Mouse (Mus musculus) spleen, adult 18-20 months (tissue): ENCODE data around the gene Poc1a.
A peak's percentile ranks its signal among the peaks of the same experiment; 100 is the strongest.

Experiments used
- DNase-seq, 2 experiments: peaks; one replicate each; pipeline ENCODE4 v3.0.0; 2022; ENCODE audit warnings: mixed read lengths in 2 of 2

The Poc1a gene

GRCm38 (mm10) chr9:106280808-106281544 is at the start of gene Poc1a:
Poc1a (plus strand) TSS chr9:106281061.
- peak; percentile 85 to 93 for DNase-seq

GRCm38 (mm10) chr9:106231220-106231619 is 49.6 kb upstream of the Poc1a start:
- DNase-seq, result no peak

DNA sequence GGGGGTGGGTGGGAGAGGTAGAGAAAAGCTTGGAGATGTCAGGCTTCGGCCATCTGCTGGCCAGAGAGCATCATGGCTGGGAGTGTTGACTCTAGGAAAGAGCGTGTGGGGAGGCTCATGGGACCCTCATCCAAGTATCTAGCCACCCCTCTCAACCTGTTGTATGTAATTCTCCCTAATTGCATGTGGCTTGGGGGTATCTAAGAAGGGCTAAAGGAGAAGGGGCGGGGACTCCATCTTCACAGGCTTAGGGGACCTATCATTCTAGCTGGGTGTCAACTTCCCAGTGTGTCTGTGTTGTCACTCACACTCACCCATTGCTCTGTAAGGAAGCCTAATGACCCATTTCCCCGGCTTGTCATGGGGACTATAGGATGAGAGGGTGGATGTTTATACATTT is 49.0 kb upstream of the Poc1a start:
- no peak for DNase-seq

- DNase-seq, result no peak
Measured at GRCm38 (mm10) chr9:106232956-106233355, 47.9 kb upstream of the Poc1a start.

DNA sequence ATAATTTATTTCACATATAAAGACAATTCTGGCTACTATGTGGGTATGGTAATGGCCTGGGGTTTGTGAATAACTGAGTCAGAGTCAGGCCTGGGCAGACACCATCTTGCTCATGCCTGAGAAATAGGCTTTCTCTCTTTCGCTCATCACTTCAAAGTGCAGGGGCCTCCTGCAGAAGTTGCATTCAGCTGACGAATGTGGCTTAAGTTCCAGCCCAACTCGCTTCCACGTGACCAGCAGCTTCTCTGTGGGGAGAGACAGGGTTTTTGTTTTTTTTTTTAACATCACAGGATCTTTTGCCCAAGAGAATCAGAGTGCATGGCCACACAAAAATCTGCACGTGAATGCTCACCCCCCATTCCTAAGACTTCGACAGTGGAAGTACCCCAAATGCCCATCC is 46.9 kb upstream of the Poc1a start:
- DNase-seq, result no peak

DNA sequence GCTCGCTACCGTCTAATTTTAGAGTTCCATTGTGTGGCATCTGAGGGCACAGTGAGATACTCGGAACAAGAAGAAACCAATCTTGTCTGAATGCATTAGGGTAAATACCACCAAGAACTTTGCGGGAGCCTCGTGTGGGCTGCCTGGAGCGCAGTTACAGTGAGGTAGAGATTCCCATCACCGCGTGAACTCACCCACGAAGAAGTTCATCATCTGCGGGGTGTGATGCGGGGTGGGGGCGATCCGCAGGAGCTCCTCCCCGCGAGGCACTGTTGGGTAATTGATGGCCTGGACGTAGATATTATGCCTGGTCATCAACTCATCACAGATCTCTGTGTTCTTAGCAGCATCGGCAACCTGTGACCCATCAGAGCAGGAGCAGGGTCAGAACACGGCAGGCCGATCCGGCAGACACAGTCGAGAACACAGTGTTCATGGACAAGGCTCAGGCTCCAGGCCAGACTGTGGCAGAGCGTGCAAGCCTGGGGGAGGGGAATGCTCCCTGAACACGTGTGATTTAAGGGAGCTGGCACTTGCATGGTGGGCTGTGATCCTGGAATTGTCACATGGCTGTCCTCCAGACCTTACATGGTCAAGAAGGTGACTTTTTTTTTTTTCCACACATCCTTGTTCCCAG is 45.5 kb upstream of the Poc1a start:
- no peak for DNase-seq

DNA sequence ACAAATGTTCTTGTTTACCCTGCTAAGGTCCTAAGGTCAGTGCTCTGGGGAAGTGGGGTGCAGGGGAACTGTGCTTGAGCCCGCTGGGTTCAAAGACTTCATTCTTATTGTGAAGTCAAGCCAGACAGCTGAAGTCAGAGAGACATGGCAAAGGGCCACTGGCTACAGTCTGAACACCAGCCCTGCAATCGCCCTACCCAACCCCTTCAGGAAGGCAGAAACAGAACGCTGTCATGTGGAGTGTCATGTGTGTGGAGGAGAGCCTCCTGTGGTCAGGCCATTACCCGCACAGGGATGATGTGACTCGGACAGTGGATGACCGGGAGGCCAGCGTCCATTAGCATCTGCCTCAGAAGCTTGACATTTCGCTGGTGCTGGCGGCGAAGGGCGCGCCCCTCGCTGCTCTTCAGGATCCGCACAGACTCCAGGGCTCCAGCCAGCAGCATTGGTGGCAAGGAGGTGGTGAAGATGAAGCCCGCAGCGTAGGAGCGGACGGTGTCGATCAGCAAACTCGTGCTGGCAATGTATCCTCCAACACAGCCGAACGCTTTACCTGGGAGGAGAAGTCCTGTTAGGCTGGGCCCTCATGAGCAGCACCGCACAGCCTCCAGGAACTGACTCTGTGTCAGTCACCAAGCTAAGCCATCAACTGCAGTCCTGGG is 44.6 kb upstream of the Poc1a start:
- no peak for DNase-seq

- no peak for DNase-seq
Measured at GRCm38 (mm10) chr9:106236818-106237211, 44.0 kb upstream of the Poc1a start.

GRCm38 (mm10) chr9:106237401-106237800 is 43.5 kb upstream of the Poc1a start:
- no peak for DNase-seq

GRCm38 (mm10) chr9:106237878-106238277 is 43.0 kb upstream of the Poc1a start:
- DNase-seq, result no peak

- DNase-seq, result no peak
Measured at GRCm38 (mm10) chr9:106241541-106242164, 39.2 kb upstream of the Poc1a start.

- no peak for DNase-seq
Measured at GRCm38 (mm10) chr9:106242813-106243488, 37.9 kb upstream of the Poc1a start.

GRCm38 (mm10) chr9:106249550-106249949 is 31.3 kb upstream of the Poc1a start:
- DNase-seq, result no peak

GRCm38 (mm10) chr9:106250245-106250644 is 30.6 kb upstream of the Poc1a start:
- DNase-seq, result no peak

DNA sequence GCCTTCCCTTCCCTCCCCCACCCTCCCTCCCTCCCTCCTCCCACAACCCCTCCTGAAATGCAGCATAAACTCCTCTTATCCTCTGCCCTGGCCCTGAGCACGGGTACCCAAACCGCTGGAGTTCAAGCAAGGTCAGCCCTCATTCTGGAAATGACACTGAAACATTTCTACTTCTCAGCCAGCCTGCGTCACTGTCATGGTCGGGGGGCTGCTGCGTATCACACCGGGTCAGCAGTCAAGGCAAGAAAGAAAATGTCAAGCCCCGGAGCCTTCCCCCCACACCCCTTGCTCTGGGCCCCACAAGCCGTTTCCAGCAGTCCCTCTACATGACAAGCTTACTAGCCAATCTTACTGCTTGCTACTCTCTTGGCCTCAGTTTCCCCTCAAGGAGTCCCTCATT is 29.8 kb upstream of the Poc1a start:
- no peak for DNase-seq

- DNase-seq, result no peak
Measured at GRCm38 (mm10) chr9:106254001-106254400, 26.9 kb upstream of the Poc1a start.

DNA sequence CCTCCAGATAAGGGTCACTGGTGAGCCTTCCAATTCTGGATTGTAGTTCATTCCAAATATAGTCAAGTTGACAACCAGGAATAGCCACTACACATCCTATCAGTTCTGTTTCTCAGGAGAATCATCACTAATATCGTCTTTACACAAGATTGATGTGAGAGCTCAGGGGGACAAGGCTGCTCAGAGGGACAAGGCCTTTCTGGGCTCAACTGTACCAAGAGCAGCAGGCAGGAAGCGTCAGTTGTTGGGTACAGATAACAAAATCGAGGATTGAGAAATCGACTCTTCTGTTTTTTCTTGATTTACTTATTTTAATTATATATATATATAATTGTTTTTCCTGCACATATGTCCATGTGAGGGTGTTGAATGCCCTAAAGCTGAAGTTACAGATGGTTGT is 22.4 kb upstream of the Poc1a start:
- no peak for DNase-seq

DNA sequence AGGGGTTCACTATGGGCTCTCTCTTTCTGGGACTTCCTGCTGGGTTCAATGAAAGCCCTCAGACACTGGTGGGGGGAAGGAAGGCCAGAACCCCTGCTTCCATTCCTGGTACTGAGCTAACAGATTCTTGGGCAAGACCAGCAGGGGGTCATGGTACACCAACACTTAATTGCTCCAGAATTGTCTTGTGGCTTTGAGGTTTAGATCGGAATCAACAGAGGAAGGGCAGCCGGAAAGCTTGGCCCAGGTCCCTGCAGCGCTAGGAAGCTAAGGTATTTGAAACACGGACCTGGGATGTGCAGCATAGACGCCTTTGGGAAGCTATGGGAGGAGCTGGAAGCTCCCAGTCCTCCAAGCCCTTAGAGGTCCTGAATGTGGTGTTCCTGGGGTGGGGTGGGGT is 21.9 kb upstream of the Poc1a start:
- no peak for DNase-seq

GRCm38 (mm10) chr9:106261058-106261457 is 19.8 kb upstream of the Poc1a start:
- no peak for DNase-seq

DNA sequence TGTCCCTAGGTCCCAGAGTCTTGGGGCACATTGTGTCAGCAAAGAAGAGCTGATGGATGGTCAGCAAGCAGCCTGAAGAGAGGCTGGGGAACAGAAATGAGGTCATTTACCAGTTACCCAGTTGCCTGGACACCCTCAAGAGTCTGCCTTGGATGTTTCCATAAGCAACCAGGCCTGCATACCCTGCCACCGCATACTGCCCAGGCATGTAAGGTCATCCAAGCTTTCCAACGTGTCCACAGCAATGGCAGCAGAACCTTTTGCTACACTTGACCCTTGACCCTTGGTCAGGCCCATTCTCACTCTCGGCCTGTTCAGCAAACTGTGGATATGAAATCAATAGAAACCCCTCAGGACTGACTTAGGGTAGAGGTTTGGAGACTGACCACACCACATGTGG is 19.4 kb upstream of the Poc1a start:
- no peak for DNase-seq

- DNase-seq, result no peak
Measured at GRCm38 (mm10) chr9:106262075-106262474, 18.8 kb upstream of the Poc1a start.

GRCm38 (mm10) chr9:106263381-106263924 is 17.4 kb upstream of the Poc1a start:
- DNase-seq, result no peak
